Mouse (Mus musculus) kidney, postnatal 14 days (tissue): ENCODE results near the gene Shisa6.

Experiments used
- DNase-seq: peaks from one replicate; pipeline ENCODE4 v3.0.0; 2022; ENCODE audit warnings: mixed read lengths

Shisa6 gene

GRCm38 (mm10) chr11:66525371-66526045 lies at the start of gene Shisa6:
Gene Shisa6, minus strand, starts transcription at chr11:66525964.
- peak; percentile 21 for DNase-seq

GRCm38 (mm10) chr11:66573888-66574287 lies 48.1 kb upstream of the Shisa6 start:
- DNase-seq, result no peak

- no peak for DNase-seq
These were observed 43.3 kb upstream of the Shisa6 start for GRCm38 (mm10) chr11:66569045-66569444.

GRCm38 (mm10) chr11:66568386-66568791 lies 42.6 kb upstream of the Shisa6 start:
- DNase-seq, result no peak

- no peak for DNase-seq
These were observed 41.6 kb upstream of the Shisa6 start for GRCm38 (mm10) chr11:66567382-66567781.

- DNase-seq, result no peak
These were observed 36.5 kb upstream of the Shisa6 start for GRCm38 (mm10) chr11:66562274-66562673.

GRCm38 (mm10) chr11:66537820-66538219 lies 12.1 kb upstream of the Shisa6 start:
- DNase-seq, result no peak

GRCm38 (mm10) chr11:66535866-66536265 lies 10.1 kb upstream of the Shisa6 start:
- DNase-seq, result peak; percentile 12

- DNase-seq, result no peak
These were observed 9.4 kb upstream of the Shisa6 start for GRCm38 (mm10) chr11:66535156-66535555.

GRCm38 (mm10) chr11:66534291-66534690 lies 8.5 kb upstream of the Shisa6 start:
- no peak for DNase-seq

- no peak for DNase-seq
These were observed 2.4 kb upstream of the Shisa6 start for GRCm38 (mm10) chr11:66528146-66528545.

- DNase-seq, result no peak
These were observed 1.6 kb upstream of the Shisa6 start for GRCm38 (mm10) chr11:66527343-66527742.

- DNase-seq, result peak; percentile 19
These were observed 1.2 kb upstream of the Shisa6 start for GRCm38 (mm10) chr11:66526981-66527320.

GRCm38 (mm10) chr11:66526046-66526980 lies 549 bp upstream of the Shisa6 start:
- no peak for DNase-seq

GRCm38 (mm10) chr11:66524251-66524650 lies 1.5 kb downstream of the Shisa6 start:
- DNase-seq, result no peak

- DNase-seq, result no peak
These were observed 3.4 kb downstream of the Shisa6 start for GRCm38 (mm10) chr11:66522376-66522775.

GRCm38 (mm10) chr11:66519386-66519785 lies 6.4 kb downstream of the Shisa6 start:
- peak; percentile 65 for DNase-seq

- peak; percentile 51 for DNase-seq
These were observed 11.4 kb downstream of the Shisa6 start for GRCm38 (mm10) chr11:66514346-66514745.

- DNase-seq, result no peak
These were observed 24.8 kb downstream of the Shisa6 start for GRCm38 (mm10) chr11:66500951-66501350.

- no peak for DNase-seq
These were observed 26.8 kb downstream of the Shisa6 start for GRCm38 (mm10) chr11:66498857-66499445.

- no peak for DNase-seq
These were observed 29.5 kb downstream of the Shisa6 start for GRCm38 (mm10) chr11:66496235-66496634.

- no peak for DNase-seq
These were observed 31.4 kb downstream of the Shisa6 start for GRCm38 (mm10) chr11:66494391-66494790.

GRCm38 (mm10) chr11:66487765-66488164 lies 38.0 kb downstream of the Shisa6 start:
- no peak for DNase-seq

- peak; percentile 5 for DNase-seq
These were observed 43.3 kb downstream of the Shisa6 start for GRCm38 (mm10) chr11:66482501-66482900.
